Mouse (Mus musculus): ENCODE results near the gene Cldnd2.
"Not testable (repeated sequence)": the region's sequence is repeated elsewhere in the genome, so short reads cannot be mapped to it uniquely, and the experiment has no call there.

- not testable (repeated sequence) for TF ChIP-seq GATA1 (IDR thresholded peaks at IDR 0.05; ENCODE audit: borderline replicate concordance, low read length); FLI1 (IDR thresholded peaks at IDR 0.05; ENCODE audit: low read length)
Observed at GRCm38 (mm10) chr7:43411724-43412123, 28.9 kb upstream of the Cldnd2 start.
